Mouse (Mus musculus) right cerebral cortex, postnatal 14 days (tissue): Measurements from ENCODE around the gene Unc5c.

Experiments used
- DNase-seq: peaks from one replicate; pipeline ENCODE4 v3.0.0; 2022

The Unc5c gene

GRCm38 (mm10) chr3:141511253-141512038 lies 46.4 kb downstream of the Unc5c start:
- DNase-seq, result no peak

- DNase-seq, result no peak
Observed at GRCm38 (mm10) chr3:141528751-141529150, 63.7 kb downstream of the Unc5c start.

GRCm38 (mm10) chr3:141529599-141529998 lies 64.6 kb downstream of the Unc5c start:
- DNase-seq, result no peak

GRCm38 (mm10) chr3:141533861-141534260 lies 68.8 kb downstream of the Unc5c start:
- no peak for DNase-seq

GRCm38 (mm10) chr3:141536857-141537256 lies 71.8 kb downstream of the Unc5c start:
- DNase-seq, result no peak

GRCm38 (mm10) chr3:141538120-141538519 lies 73.1 kb downstream of the Unc5c start:
- no peak for DNase-seq

GRCm38 (mm10) chr3:141540749-141541148 lies 75.7 kb downstream of the Unc5c start:
- no peak for DNase-seq

GRCm38 (mm10) chr3:141547341-141547814 lies 82.4 kb downstream of the Unc5c start:
- no peak for DNase-seq

- DNase-seq, result no peak
Observed at GRCm38 (mm10) chr3:141549661-141550060, 84.6 kb downstream of the Unc5c start.

GRCm38 (mm10) chr3:141552960-141553359 lies 87.9 kb downstream of the Unc5c start:
- no peak for DNase-seq

GRCm38 (mm10) chr3:141557072-141557471 lies 92.1 kb downstream of the Unc5c start:
- no peak for DNase-seq

GRCm38 (mm10) chr3:141575076-141575688 lies 110.2 kb downstream of the Unc5c start:
- DNase-seq, result no peak

- DNase-seq, result no peak
Observed at GRCm38 (mm10) chr3:141577382-141577781, 112.4 kb downstream of the Unc5c start.

GRCm38 (mm10) chr3:141581190-141581891 lies 116.3 kb downstream of the Unc5c start:
- DNase-seq, result no peak

- DNase-seq, result no peak
Observed at GRCm38 (mm10) chr3:141581892-141582214, 116.8 kb downstream of the Unc5c start.

GRCm38 (mm10) chr3:141583180-141583579 lies 118.2 kb downstream of the Unc5c start:
- DNase-seq, result no peak

GRCm38 (mm10) chr3:141589392-141590012 lies 124.5 kb downstream of the Unc5c start:
- DNase-seq, result no peak

GRCm38 (mm10) chr3:141593249-141593648 lies 128.2 kb downstream of the Unc5c start:
- no peak for DNase-seq

- DNase-seq, result no peak
Observed at GRCm38 (mm10) chr3:141594120-141594519, 129.1 kb downstream of the Unc5c start.

GRCm38 (mm10) chr3:141595073-141595472 lies 130.1 kb downstream of the Unc5c start:
- no peak for DNase-seq

GRCm38 (mm10) chr3:141596461-141596860 lies 131.4 kb downstream of the Unc5c start:
- no peak for DNase-seq

- DNase-seq, result no peak
Observed at GRCm38 (mm10) chr3:141596881-141597280, 131.9 kb downstream of the Unc5c start.

- DNase-seq, result no peak
Observed at GRCm38 (mm10) chr3:141597974-141598373, 133.0 kb downstream of the Unc5c start.
